Mouse (Mus musculus) G1E (cell line): ENCODE measurements at regions not wholly inside any gene's neighbourhood (a gene's known extent, or its start where the extent isn't known, plus 50 kb on each side); places are given as distances from the start of the nearest gene placed in this dataset.

ENCODE experiments used
- CTCF ChIP-seq: IDR thresholded peaks from 2 replicates; pipeline ENCODE4 v1.5.1; 2012; ENCODE audit warnings: low read depth, low read length, inconsistent platforms, mixed read lengths
- GATA1 ChIP-seq: IDR thresholded peaks from 2 replicates; pipeline ENCODE4 v1.6.1; 2012; ENCODE audit warnings: borderline replicate concordance, low read length, inconsistent platforms, mixed read lengths
- POLR2AphosphoS5 ChIP-seq: IDR thresholded peaks from 2 replicates; pipeline ENCODE4 v1.6.1; 2012; ENCODE audit warnings: low read depth, low read length, inconsistent platforms; ENCODE audit not compliant: insufficient replicate concordance

DNA sequence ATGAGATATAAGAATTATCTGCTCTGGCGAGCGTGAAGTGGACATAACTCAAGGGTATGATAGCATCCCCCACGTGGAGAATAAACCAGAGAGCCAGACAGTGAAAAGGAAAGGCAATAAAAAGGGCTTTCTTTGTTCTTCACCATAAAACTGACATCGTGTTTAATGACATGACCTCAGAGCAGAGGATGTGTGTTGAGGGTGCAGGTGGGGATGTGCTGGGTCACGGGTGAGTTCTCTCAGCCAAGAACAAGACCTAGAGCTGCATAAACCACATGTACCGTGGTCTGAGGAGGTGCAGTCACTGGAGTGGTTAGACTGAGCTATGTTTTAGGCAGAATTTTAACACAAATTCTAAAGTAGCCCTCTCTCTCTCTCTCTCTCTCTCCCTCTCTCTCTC is 247.9 kb downstream of the Glrx3 start:
- TF ChIP-seq CTCF (no peak), GATA1 (no peak), POLR2AphosphoS5 (no peak)
